Mouse (Mus musculus) stomach, embryonic 16.5 days (tissue): Measurements from ENCODE around the gene Rag1. TPM values are rescaled to one million over a fixed set of nuclear protein-coding genes. Genes with fewer than 3 reads are reported as not detected.
A peak's percentile ranks its signal among the peaks of the same experiment; 100 is the strongest.

Experiments
- ATAC-seq: fragments of 200-750 bp; cut with Nextera tagmentation; 2 replicates; pipeline ENCODE4 v1.8.0; 2017; ENCODE audit warnings: moderate number of reproducible peaks, moderate TSS enrichment; ENCODE audit not compliant: insufficient read depth, low FRiP score
- H3K27ac ChIP-seq: fragments of 300-500 bp; sonication (generic); 2 replicates; pipeline ENCODE4 v1.5.1; 2014; ENCODE audit warnings: low read length
- H3K27me3 ChIP-seq: fragments of 300-500 bp; sonication (generic); 2 replicates; pipeline ENCODE4 v1.6.1; 2014; ENCODE audit warnings: low read length, control low read depth, mixed read lengths; ENCODE audit not compliant: control insufficient read depth, insufficient read depth
- H3K36me3 ChIP-seq: fragments of 300-500 bp; sonication (generic); 2 replicates; pipeline ENCODE4 v1.6.1; 2014; ENCODE audit warnings: low read length; ENCODE audit not compliant: control insufficient read depth, insufficient read depth
- H3K4me1 ChIP-seq: fragments of 300-500 bp; sonication (generic); 2 replicates; pipeline ENCODE4 v1.6.1; 2014; ENCODE audit warnings: low read length, control low read depth, mixed read lengths; ENCODE audit not compliant: control insufficient read depth, insufficient read depth
- H3K4me2 ChIP-seq: fragments of 300-500 bp; sonication (generic); 2 replicates; pipeline ENCODE4 v1.6.1; 2014; ENCODE audit warnings: low read depth, low read length, mixed read lengths
- H3K4me3 ChIP-seq: fragments of 300-500 bp; sonication (generic); replicated peaks from 2 replicates; pipeline ENCODE4 v1.5.1; 2014; ENCODE audit warnings: mild to moderate bottlenecking, low read length
- H3K9ac ChIP-seq: fragments of 300-500 bp; sonication (generic); 2 replicates; pipeline ENCODE4 v1.6.1; 2014; ENCODE audit warnings: low read length
- H3K9me3 ChIP-seq: fragments of 300-500 bp; sonication (generic); replicated peaks from 2 replicates; pipeline ENCODE4 v1.6.1; 2016; ENCODE audit warnings: low read length, control low read depth; ENCODE audit not compliant: control insufficient read depth
- WGBS: fragments of 180-500 bp; shearing (Covaris S2); extraction: QIAGEN DNeasy Blood & Tissue Kit; methylation state at CpG from one replicate; pipeline ENCODE4 v1.1.7; 2014; 5-methylcytosine and 5-hydroxymethylcytosine counted together
- polyA plus RNA-seq: library from polyadenylated mRNA; unstranded; fragments of >200 nt; fragmentation: Nextera tagmentation; extraction: Ambion mirVana; gene quantifications from 2 replicates; pipeline ENCODE4 v1.2.1, GENCODE M21; 2015

Gene Rag1
- polyA plus RNA-seq, result 0.04 and 0.17 TPM in 2 replicates

GRCm38 (mm10) chr2:101649114-101649671 is at the start of gene Rag1, which contains the start of gene B230118H07Rik:
Gene Rag1 (minus strand): TSS chr2:101649501.
Gene B230118H07Rik (minus strand): TSS chr2:101649532.
- Histone ChIP-seq H3K4me1 (no peaks in the 10 kb centered on the region), H3K27me3 (no peaks in the 10 kb centered on the region), H3K27ac (no peak within 1 kb of the TSS), H3K9me3 (no peaks in the 10 kb centered on the region), H3K4me2 (no peak within 1 kb of the TSS), H3K9ac (no peak within 1 kb of the TSS), H3K4me3 (no peak within 1 kb of the TSS), H3K36me3 (no peaks in the 10 kb centered on the region)
- WGBS, result 32% methylated on average over 8 of the region's 8 CpGs
- no peak for ATAC-seq

- no peak overlapping the region for H3K4me3 ChIP-seq
- no peaks in the 10 kb centered on the region for H3K27me3 ChIP-seq
- H3K27ac ChIP-seq, result no peak overlapping the region
- H3K9ac ChIP-seq, result no peak overlapping the region
- H3K4me1 ChIP-seq, result no peaks in the 10 kb centered on the region
- ATAC-seq, result no peak
- no peak overlapping the region for H3K4me2 ChIP-seq
- H3K36me3 ChIP-seq, result 0 out of 2 replicates have a peak, but pooled peaks cover 10% of the 10 kb centered on the region
- WGBS, result 88% methylated on average over 7 of the region's 7 CpGs
- H3K9me3 ChIP-seq, result no peaks in the 10 kb centered on the region
Measured at GRCm38 (mm10) chr2:101695584-101695983, 46.3 kb upstream of the Rag1 start.

- Histone ChIP-seq H3K27me3 (no peaks in the 10 kb centered on the region), H3K4me1 (no peaks in the 10 kb centered on the region), H3K36me3 (0 out of 2 replicates have a peak, but pooled peaks cover 13% of the 10 kb centered on the region), H3K4me3 (no peak overlapping the region), H3K4me2 (no peak overlapping the region), H3K9me3 (no peaks in the 10 kb centered on the region), H3K9ac (no peak overlapping the region), H3K27ac (no peak overlapping the region)
- WGBS, result 60% methylated on average over 5 of the region's 5 CpGs
- ATAC-seq, result no peak
Measured at GRCm38 (mm10) chr2:101693577-101694215, 44.4 kb upstream of the Rag1 start.

- Histone ChIP-seq H3K27ac (no peak overlapping the region), H3K4me2 (no peak overlapping the region), H3K9ac (no peak overlapping the region), H3K36me3 (0 out of 2 replicates have a peak, but pooled peaks cover 13% of the 10 kb centered on the region), H3K4me1 (no peaks in the 10 kb centered on the region), H3K9me3 (no peaks in the 10 kb centered on the region), H3K4me3 (no peak overlapping the region), H3K27me3 (no peaks in the 10 kb centered on the region)
- 72% methylated on average over 4 of the region's 4 CpGs for WGBS
- ATAC-seq, result no peak
Measured at GRCm38 (mm10) chr2:101693043-101693442, 43.7 kb upstream of the Rag1 start.

GRCm38 (mm10) chr2:101690252-101690827 is 41.0 kb upstream of the Rag1 start:
- 88% methylated on average over 9 of the region's 9 CpGs for WGBS
- Histone ChIP-seq H3K4me2 (no peak overlapping the region), H3K9ac (no peak overlapping the region), H3K4me3 (no peak overlapping the region), H3K27me3 (no peaks in the 10 kb centered on the region), H3K27ac (no peak overlapping the region), H3K36me3 (peaks cover 3% of the 10 kb centered on the region; the same call in 1 of the 2 replicates), H3K4me1 (no peaks in the 10 kb centered on the region), H3K9me3 (no peaks in the 10 kb centered on the region)
- no peak for ATAC-seq

- no peak overlapping the region for H3K9ac ChIP-seq
- no peak overlapping the region for H3K4me2 ChIP-seq
- no peak overlapping the region for H3K27ac ChIP-seq
- peaks cover 3% of the 10 kb centered on the region; the same call in 1 of the 2 replicates for H3K36me3 ChIP-seq
- H3K27me3 ChIP-seq, result no peaks in the 10 kb centered on the region
- no peak overlapping the region for H3K4me3 ChIP-seq
- no peaks in the 10 kb centered on the region for H3K9me3 ChIP-seq
- 90% methylated on average over 5 of the region's 5 CpGs for WGBS
- no peaks in the 10 kb centered on the region for H3K4me1 ChIP-seq
- no peak for ATAC-seq
Measured at GRCm38 (mm10) chr2:101688011-101688410, 38.7 kb upstream of the Rag1 start.

GRCm38 (mm10) chr2:101684421-101684820 is 35.1 kb upstream of the Rag1 start:
- H3K9ac ChIP-seq, result no peak overlapping the region
- no peak overlapping the region for H3K4me2 ChIP-seq
- H3K4me3 ChIP-seq, result no peak overlapping the region
- no peak overlapping the region for H3K27ac ChIP-seq
- no peaks in the 10 kb centered on the region for H3K27me3 ChIP-seq
- H3K4me1 ChIP-seq, result no peaks in the 10 kb centered on the region; the same call in 1 of the 2 replicates
- no peaks in the 10 kb centered on the region; the same call in 1 of the 2 replicates for H3K36me3 ChIP-seq
- ATAC-seq, result no peak
- WGBS, result 86% methylated on average over 12 of the region's 12 CpGs
- H3K9me3 ChIP-seq, result no peaks in the 10 kb centered on the region

GRCm38 (mm10) chr2:101679164-101679784 is 30.0 kb upstream of the Rag1 start:
- Histone ChIP-seq H3K4me3 (peak overlapping the region; percentile 71), H3K36me3 (no peaks in the 10 kb centered on the region), H3K27me3 (0 out of 2 replicates have a peak, but pooled peaks cover 3% of the 10 kb centered on the region), H3K9me3 (no peaks in the 10 kb centered on the region), H3K9ac (peak overlapping the region; percentile 94), H3K4me1 (no peaks in the 10 kb centered on the region; the same call in 1 of the 2 replicates), H3K4me2 (peak overlapping the region; percentile 56), H3K27ac (no peak overlapping the region)
- 4% methylated on average over 15 of the region's 15 CpGs for WGBS
- ATAC-seq, result no peak
